Mouse (Mus musculus) liver, embryonic 12.5 days (tissue): ENCODE measurements around the gene Tent4a. TPM values are rescaled to one million over a fixed set of nuclear protein-coding genes. Genes with fewer than 3 reads are reported as not detected.

Experiments
- ATAC-seq: fragments of 200-750 bp; cut with Nextera tagmentation; 2 replicates; pipeline ENCODE4 v1.8.0; 2017; ENCODE audit warnings: moderate number of reproducible peaks, mild to moderate bottlenecking, moderate library complexity
- H3K27ac ChIP-seq: fragments of 300-500 bp; sonication (generic); 2 replicates; pipeline ENCODE4 v1.5.1; 2016; ENCODE audit warnings: mild to moderate bottlenecking
- H3K27me3 ChIP-seq: fragments of 300-500 bp; sonication (generic); replicated peaks from 2 replicates; pipeline ENCODE4 v1.6.1; 2016; ENCODE audit warnings: mild to moderate bottlenecking, moderate library complexity
- H3K36me3 ChIP-seq: fragments of 300-500 bp; sonication (generic); 2 replicates; pipeline ENCODE4 v1.6.1; 2016; ENCODE audit warnings: mild to moderate bottlenecking, moderate library complexity
- H3K4me1 ChIP-seq: fragments of 300-500 bp; sonication (generic); 2 replicates; pipeline ENCODE4 v1.6.1; 2016
- H3K4me2 ChIP-seq: fragments of 300-500 bp; sonication (generic); 2 replicates; pipeline ENCODE4 v1.6.1; 2016; ENCODE audit warnings: mild to moderate bottlenecking, moderate library complexity
- H3K4me3 ChIP-seq: fragments of 300-500 bp; sonication (generic); 2 replicates; pipeline ENCODE4 v1.5.1; 2016; ENCODE audit warnings: mild to moderate bottlenecking, moderate library complexity
- H3K9ac ChIP-seq: fragments of 300-500 bp; sonication (generic); 2 replicates; pipeline ENCODE4 v1.6.1; 2016; ENCODE audit warnings: mild to moderate bottlenecking, moderate library complexity
- H3K9me3 ChIP-seq: fragments of 300-500 bp; sonication (generic); replicated peaks from 2 replicates; pipeline ENCODE4 v1.6.1; 2016; ENCODE audit warnings: mild to moderate bottlenecking, moderate library complexity
- WGBS: fragments of 180-500 bp; shearing (Covaris S2); methylation state at CpG from one replicate; pipeline ENCODE4 v1.1.7; 2016; ENCODE audit not compliant: insufficient replicate concordance; 5-methylcytosine and 5-hydroxymethylcytosine counted together
- polyA plus RNA-seq: library from polyadenylated mRNA; unstranded; fragments of >200 nt; fragmentation: Nextera tagmentation; extraction: Ambion mirVana; gene quantifications from 2 replicates; pipeline ENCODE4 v1.2.1, GENCODE M21; 2016

The Tent4a gene
- polyA plus RNA-seq, 1 experiment from 2014 or later, result 3.0 TPM

DNA sequence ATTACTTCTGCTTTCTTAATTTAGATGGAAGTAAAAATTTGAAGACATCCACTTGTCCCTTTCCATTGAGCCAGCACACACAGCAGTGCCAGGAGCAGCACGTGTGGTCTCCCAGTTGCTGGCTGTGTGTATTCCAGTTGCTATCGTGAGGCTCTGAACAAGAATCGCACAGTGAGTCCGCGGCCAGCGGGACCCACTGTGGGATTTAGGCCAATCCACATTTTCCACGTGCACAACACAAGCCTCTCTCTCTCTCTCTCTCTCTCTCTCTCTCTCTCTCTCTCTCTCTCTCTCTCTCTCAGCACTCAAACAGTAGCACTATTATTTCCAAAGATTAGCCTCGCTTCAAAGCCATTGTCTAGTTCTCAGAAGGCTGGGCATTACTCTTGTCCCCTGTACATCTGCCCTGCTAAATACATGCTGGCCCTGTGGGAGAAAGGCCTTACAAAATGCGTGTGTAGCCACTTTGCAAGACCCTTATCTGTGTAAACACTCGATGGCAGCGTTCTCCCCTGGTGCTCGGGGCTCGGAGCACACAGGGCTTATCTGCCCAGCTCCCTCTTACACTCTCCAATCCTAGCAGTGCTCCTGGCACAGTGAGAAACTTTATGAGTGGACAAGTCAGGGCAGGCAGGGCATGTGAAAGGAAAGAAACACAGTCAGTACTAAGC, 25.0 kb upstream of the Tent4a start:
- no peak overlapping the region for H3K9ac ChIP-seq
- no peak overlapping the region for H3K4me3 ChIP-seq
- WGBS, result 45% methylated on average over 13 of the region's 13 CpGs
- no peak overlapping the region for H3K27ac ChIP-seq
- H3K36me3 ChIP-seq, result no peaks in the 10 kb centered on the region
- no peaks in the 10 kb centered on the region for H3K9me3 ChIP-seq
- H3K4me1 ChIP-seq, result 0 out of 2 replicates have a peak, but pooled peaks cover 8% of the 10 kb centered on the region
- no peak for ATAC-seq
- no peak overlapping the region for H3K4me2 ChIP-seq
- 0 out of 2 replicates have a peak, but pooled peaks cover 2% of the 10 kb centered on the region for H3K27me3 ChIP-seq

DNA sequence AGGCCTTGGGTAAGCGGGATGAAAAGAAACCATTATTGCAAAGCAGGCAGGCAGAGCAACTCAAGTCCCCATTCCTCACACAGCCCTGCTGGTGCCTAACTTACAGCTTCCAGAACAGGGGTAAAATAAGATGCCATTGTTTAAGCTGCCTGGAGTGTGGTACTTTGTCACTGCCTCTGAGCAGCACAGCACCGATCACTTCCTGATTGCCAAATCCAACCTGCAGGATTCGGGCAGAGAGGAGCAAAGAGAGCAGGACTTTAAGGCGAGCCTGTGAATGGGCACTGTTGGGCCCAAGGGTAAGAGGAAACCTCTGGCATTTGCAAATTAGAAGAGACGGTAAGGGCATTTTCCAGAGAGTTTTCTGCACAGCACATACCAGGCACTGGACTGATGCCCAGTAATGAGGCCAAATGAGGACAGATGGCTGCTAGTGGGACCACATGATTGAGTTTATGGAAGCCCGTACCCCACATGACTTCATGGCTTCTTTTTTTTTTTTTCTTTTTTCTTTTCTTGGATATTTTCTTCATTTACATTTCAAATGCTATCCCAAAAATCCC, 23.8 kb upstream of the Tent4a start:
- no peak for ATAC-seq
- 73% methylated on average over 6 of the region's 6 CpGs for WGBS
- Histone ChIP-seq H3K27me3 (0 out of 2 replicates have a peak, but pooled peaks cover 2% of the 10 kb centered on the region), H3K27ac (no peak overlapping the region), H3K4me1 (0 out of 2 replicates have a peak, but pooled peaks cover 5% of the 10 kb centered on the region), H3K9me3 (no peaks in the 10 kb centered on the region), H3K4me2 (no peak overlapping the region), H3K9ac (no peak overlapping the region), H3K4me3 (no peak overlapping the region), H3K36me3 (no peaks in the 10 kb centered on the region)

DNA sequence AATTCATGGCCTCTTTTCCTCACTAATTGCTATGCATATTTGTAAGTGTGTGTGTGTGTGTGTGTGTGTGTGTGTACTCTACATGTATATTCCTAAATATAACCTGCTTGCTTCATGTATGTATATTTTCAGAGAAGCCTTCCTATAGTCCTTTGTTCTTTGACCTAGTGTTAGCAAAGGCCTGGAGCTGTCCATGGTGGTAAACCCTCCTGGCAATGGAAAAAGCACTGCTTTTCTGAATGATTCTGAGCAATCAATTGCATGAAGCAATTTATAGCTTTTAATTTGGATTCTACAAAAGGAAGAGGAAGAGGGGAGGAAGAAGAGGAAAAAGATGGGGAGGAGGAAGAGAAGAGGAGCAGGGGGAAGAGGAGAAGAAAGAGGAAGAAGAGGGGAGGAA, 22.3 kb upstream of the Tent4a start:
- ATAC-seq, result no peak
- Histone ChIP-seq H3K36me3 (no peaks in the 10 kb centered on the region), H3K27me3 (0 out of 2 replicates have a peak, but pooled peaks cover 2% of the 10 kb centered on the region), H3K4me1 (0 out of 2 replicates have a peak, but pooled peaks cover 5% of the 10 kb centered on the region), H3K9ac (no peak overlapping the region), H3K27ac (no peak overlapping the region), H3K4me2 (no peak overlapping the region), H3K4me3 (no peak overlapping the region), H3K9me3 (no peaks in the 10 kb centered on the region)

DNA sequence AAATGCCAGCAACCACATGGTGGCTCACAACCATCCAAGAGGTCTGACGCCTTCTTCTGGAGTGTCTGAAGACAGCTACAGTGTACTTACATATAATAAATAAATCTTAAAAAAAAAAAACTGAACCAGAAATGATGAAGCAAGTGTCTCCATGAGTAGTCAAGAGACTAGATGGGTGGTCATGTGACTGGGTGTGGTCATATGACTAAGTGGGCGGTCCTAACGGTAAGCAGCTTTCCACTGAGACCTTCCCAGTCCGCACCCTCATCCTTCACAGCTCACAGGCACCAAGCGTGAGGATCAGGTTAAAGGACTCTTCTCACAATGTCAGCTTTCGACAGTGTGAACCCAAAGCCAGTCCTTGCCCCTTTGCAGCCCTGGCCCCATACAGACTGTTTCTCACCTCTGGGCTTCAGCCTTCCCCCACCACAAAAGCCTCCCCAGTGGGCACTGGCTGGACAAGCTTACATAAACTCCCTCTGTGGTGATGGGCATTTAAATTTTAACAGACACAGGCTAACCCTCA, 21.6 kb upstream of the Tent4a start:
- H3K9ac ChIP-seq, result no peak overlapping the region
- 64% methylated on average over 6 of the region's 6 CpGs for WGBS
- no peak overlapping the region for H3K4me3 ChIP-seq
- H3K27me3 ChIP-seq, result 0 out of 2 replicates have a peak, but pooled peaks cover 2% of the 10 kb centered on the region
- no peak overlapping the region for H3K4me2 ChIP-seq
- no peaks in the 10 kb centered on the region for H3K9me3 ChIP-seq
- H3K36me3 ChIP-seq, result no peaks in the 10 kb centered on the region
- H3K4me1 ChIP-seq, result 0 out of 2 replicates have a peak, but pooled peaks cover 5% of the 10 kb centered on the region
- no peak overlapping the region for H3K27ac ChIP-seq
- no peak for ATAC-seq

DNA sequence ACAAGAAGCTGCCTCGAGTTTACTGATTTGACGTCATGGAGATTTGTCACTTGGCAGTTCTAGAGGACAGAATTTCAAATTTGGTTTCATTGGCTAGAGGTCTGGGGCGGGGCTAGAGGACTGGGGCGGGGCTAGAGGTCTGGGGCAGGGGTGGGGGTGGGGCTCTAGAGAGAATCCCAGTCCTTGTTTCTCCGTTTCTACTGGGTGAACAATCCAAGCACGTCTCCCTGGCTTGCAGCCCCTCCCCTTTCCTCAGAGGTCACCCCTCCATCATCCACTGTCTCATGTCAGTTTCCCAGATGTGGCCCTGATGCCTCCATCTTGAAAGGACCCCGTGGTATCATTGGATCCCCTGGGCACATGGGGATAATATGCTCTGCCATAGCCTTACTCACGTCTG, 20.6 kb upstream of the Tent4a start:
- WGBS, result 20% methylated on average over 8 of the region's 8 CpGs
- Histone ChIP-seq H3K27ac (no peak overlapping the region), H3K4me2 (no peak overlapping the region), H3K36me3 (no peaks in the 10 kb centered on the region), H3K9ac (no peak overlapping the region), H3K4me1 (0 out of 2 replicates have a peak, but pooled peaks cover 5% of the 10 kb centered on the region), H3K9me3 (no peaks in the 10 kb centered on the region), H3K4me3 (no peak overlapping the region), H3K27me3 (0 out of 2 replicates have a peak, but pooled peaks cover 2% of the 10 kb centered on the region)
- no peak for ATAC-seq

DNA sequence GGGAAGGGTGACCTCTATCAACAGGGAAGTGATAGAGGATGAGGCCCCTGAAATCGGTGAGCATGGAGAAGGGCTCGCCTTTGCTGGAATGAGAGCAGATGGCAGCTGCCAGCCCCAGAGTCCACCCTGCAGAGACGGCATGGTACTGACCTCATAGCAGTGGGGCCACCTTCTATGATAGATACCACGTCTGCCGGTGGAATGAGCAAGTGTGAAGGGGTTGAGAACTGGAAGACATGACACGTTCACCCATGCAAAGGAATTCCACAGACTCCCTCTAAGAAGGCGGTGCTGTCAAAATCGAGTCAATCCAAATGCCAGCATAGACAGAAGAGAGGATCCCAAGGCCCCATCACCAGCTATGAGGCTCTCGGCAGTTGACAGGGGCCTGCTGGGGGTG, 19.8 kb upstream of the Tent4a start:
- Histone ChIP-seq H3K27me3 (0 out of 2 replicates have a peak, but pooled peaks cover 2% of the 10 kb centered on the region), H3K9ac (no peak overlapping the region), H3K9me3 (no peaks in the 10 kb centered on the region), H3K4me3 (no peak overlapping the region), H3K4me1 (no peaks in the 10 kb centered on the region), H3K27ac (no peak overlapping the region), H3K36me3 (no peaks in the 10 kb centered on the region), H3K4me2 (no peak overlapping the region)
- no peak for ATAC-seq
- 64% methylated on average over 9 of the region's 9 CpGs for WGBS

DNA sequence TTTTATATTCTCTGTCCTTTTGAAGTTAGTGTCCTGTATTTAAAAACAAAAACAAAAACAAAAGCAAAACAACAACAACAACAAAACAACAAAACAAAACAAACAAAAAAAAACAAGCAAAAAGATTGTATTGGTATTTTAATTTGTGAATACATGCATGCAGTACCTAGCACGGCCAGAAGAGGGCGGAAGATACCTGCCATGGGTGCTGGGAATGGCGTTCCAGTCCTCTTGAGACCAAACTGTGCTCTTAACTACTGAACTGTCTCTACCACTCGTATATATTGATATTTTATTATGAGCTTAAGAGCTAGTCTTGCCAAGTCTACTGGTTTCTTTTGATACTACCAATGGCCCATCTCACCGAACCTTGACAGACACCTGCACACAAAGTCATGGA, 18.6 kb upstream of the Tent4a start:
- Histone ChIP-seq H3K4me3 (no peak overlapping the region), H3K4me2 (no peak overlapping the region), H3K9me3 (no peaks in the 10 kb centered on the region), H3K4me1 (no peaks in the 10 kb centered on the region), H3K36me3 (no peaks in the 10 kb centered on the region), H3K27ac (no peak overlapping the region), H3K9ac (no peak overlapping the region), H3K27me3 (0 out of 2 replicates have a peak, but pooled peaks cover 2% of the 10 kb centered on the region)
- 17% methylated on average over 5 of the region's 5 CpGs for WGBS
- no peak for ATAC-seq

DNA sequence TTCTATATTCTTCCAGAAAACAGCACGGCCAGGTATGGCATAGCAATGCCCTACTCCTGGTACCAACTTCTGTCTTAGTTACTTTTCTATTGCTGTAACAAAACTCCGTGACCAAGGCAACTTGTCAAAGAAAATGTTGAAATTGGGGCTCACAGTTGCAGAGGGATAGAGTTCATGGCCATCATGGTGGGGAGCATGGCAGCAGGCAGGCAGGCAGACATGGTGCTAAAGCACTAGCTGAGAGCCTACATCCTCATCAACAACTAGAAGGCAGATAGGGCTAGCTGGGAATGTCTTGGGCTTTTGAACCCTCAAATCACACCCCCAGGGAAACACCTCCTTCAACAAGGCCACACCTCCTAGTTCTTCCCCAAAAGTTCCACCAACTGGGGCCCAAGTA, 16.4 kb upstream of the Tent4a start:
- H3K4me3 ChIP-seq, result no peak overlapping the region
- H3K4me1 ChIP-seq, result no peaks in the 10 kb centered on the region
- no peak overlapping the region for H3K9ac ChIP-seq
- WGBS, result 67% methylated on average over 2 of the region's 2 CpGs
- no peak overlapping the region for H3K4me2 ChIP-seq
- no peak for ATAC-seq
- no peaks in the 10 kb centered on the region for H3K36me3 ChIP-seq
- no peaks in the 10 kb centered on the region for H3K27me3 ChIP-seq
- no peak overlapping the region for H3K27ac ChIP-seq
- no peaks in the 10 kb centered on the region for H3K9me3 ChIP-seq

DNA sequence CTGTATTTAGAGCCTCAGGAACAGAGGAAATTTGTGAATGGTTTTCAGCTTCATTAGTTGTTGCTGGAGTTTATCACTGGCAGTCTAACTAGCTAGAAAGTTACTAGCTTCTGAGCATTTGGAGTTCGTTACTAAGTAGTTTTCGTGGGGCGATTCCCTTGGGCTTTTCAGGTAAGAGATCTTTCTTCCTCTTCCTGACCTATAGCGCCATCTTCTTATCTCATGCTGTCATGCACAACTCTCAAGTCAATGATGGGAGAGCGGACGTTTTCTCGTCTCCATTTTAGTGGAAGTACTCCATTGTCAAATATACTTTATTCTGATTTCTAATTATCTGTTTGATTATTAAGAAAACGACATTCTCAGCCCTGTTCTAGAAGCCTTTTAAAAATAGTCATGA, 15.6 kb upstream of the Tent4a start:
- Histone ChIP-seq H3K9me3 (no peaks in the 10 kb centered on the region), H3K27me3 (no peaks in the 10 kb centered on the region), H3K4me2 (no peak overlapping the region), H3K4me1 (no peaks in the 10 kb centered on the region), H3K9ac (no peak overlapping the region), H3K4me3 (no peak overlapping the region), H3K36me3 (no peaks in the 10 kb centered on the region), H3K27ac (no peak overlapping the region)
- ATAC-seq, result no peak
- WGBS, result 34% methylated on average over 8 of the region's 8 CpGs

DNA sequence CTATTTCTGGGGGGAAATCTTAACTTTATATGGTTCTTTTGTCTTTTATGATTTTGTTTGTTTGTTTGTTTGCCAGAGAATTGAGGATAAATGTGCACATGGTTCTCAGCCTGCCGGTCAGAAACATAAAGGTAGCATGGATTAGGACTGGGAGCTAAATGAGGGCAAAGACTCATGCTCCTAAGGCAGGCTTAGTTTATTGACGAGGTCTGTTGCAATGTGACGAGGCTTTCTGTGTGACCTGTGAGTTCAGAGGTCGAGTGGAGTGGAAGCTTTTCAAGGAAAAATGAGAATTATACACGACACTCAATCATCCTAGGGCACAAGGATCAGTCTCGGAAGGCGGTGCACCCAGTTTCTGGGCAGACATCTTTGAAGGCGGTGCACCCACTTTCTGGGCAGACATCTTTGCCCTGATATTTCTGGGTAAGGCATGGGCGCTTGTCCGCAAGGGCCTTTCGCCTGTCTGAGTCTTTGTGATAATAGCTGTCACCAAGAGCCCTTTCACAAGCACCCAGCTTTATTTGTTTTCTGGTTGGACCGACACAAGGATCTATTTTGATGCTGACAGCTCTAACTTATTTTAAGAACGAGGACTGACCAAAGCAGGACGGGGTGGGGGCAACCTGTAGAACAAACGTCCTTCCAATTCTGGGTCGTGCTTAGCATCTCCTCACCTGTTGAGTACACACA, 13.2 kb upstream of the Tent4a start:
- Histone ChIP-seq H3K27ac (no peak overlapping the region), H3K9me3 (no peaks in the 10 kb centered on the region), H3K9ac (no peak overlapping the region), H3K4me2 (no peak overlapping the region), H3K4me1 (0 out of 2 replicates have a peak, but pooled peaks cover 4% of the 10 kb centered on the region), H3K27me3 (peaks cover 17% of the 10 kb centered on the region), H3K4me3 (no peak overlapping the region), H3K36me3 (no peaks in the 10 kb centered on the region)
- ATAC-seq, result no peak
- WGBS, result 62% methylated on average over 16 of the region's 16 CpGs

DNA sequence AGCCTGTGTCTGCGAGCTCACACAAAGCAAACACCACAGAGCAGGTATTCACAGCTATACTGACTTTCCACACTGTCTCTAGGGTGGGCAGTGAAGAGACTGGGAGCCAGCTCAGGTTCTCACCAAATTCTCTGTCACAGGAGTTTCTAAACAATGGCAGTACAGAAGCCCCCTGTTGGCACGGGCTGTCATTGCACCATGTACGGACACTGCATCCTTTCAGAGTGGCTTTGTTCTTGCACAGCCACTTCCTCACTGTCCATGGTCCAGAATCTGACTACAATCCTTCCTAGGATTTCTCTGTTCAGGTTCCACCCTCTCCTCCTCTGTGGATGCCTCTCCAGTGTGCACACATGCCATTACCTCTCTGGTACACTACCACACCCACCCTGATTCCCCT, 10.6 kb upstream of the Tent4a start:
- Histone ChIP-seq H3K27me3 (peaks cover 18% of the 10 kb centered on the region), H3K4me2 (no peak overlapping the region), H3K9me3 (no peaks in the 10 kb centered on the region), H3K36me3 (no peaks in the 10 kb centered on the region), H3K9ac (no peak overlapping the region), H3K4me3 (no peak overlapping the region), H3K27ac (no peak overlapping the region), H3K4me1 (0 out of 2 replicates have a peak, but pooled peaks cover 4% of the 10 kb centered on the region)
- ATAC-seq, result peak; percentile 27; the same call in 1 of the 2 replicates
- WGBS, result 15% methylated on average over 3 of the region's 3 CpGs

DNA sequence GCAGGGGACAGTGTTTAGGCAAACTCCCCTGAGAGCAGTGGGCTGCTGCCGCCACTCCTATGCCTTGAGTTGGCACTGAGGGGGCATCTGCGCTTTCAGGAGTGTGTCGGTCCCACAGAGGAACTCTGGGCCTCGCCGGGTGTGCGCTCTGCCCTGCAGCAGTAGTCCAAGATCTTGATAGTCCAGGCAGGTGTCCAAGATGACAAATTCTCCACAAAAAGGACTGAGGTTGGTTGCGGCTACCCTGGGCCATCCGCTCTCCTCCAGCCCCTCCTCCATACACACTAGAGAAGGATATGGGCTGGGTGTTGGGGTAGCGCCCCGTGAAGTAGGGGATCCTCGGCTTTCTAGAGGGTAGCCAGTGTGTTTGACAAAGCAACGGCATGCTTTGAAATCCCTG, 9.2 kb upstream of the Tent4a start:
- 62% methylated on average over 12 of the region's 12 CpGs for WGBS
- H3K27ac ChIP-seq, result no peak overlapping the region
- H3K4me3 ChIP-seq, result no peak overlapping the region
- no peaks in the 10 kb centered on the region for H3K36me3 ChIP-seq
- H3K9ac ChIP-seq, result no peak overlapping the region
- peak; percentile 25; the same call in 1 of the 2 replicates for ATAC-seq
- peak overlapping the region; percentile 32 for H3K4me2 ChIP-seq
- peaks cover 6% of the 10 kb centered on the region for H3K4me1 ChIP-seq
- H3K9me3 ChIP-seq, result no peaks in the 10 kb centered on the region
- H3K27me3 ChIP-seq, result peaks cover 18% of the 10 kb centered on the region
